Mouse (Mus musculus): ENCODE measurements around the gene Rdx.
"Not testable (repeated sequence)": the region's sequence is repeated elsewhere in the genome, so short reads cannot be mapped to it uniquely, and the experiment has no call there.

Gene Rdx

GRCm38 (mm10) chr9:52052221-52052620 is 5.2 kb downstream of the Rdx start:
- no peak for DNase-seq (ENCODE audit: low read depth, low spot score)

- no peak for DNase-seq (ENCODE audit: low read depth, low spot score)
These were observed 8.3 kb downstream of the Rdx start for GRCm38 (mm10) chr9:52055313-52055712.

GRCm38 (mm10) chr9:52059788-52060187 is 12.8 kb downstream of the Rdx start:
- DNase-seq (ENCODE audit: low read depth, low spot score), result no peak

- no peak for DNase-seq (ENCODE audit: low read depth, low spot score)
These were observed 23.1 kb downstream of the Rdx start for GRCm38 (mm10) chr9:52070052-52070451.

GRCm38 (mm10) chr9:52071352-52071751 is 24.4 kb downstream of the Rdx start:
- not testable (repeated sequence) for DNase-seq (ENCODE audit: low read depth, low spot score)

- DNase-seq (ENCODE audit: low read depth, low spot score), result no peak
These were observed 25.2 kb downstream of the Rdx start for GRCm38 (mm10) chr9:52072202-52072601.

- DNase-seq (ENCODE audit: low read depth, low spot score), result no peak
These were observed 29.1 kb downstream of the Rdx start for GRCm38 (mm10) chr9:52076089-52076488.

- DNase-seq (ENCODE audit: low read depth, low spot score), result no peak
These were observed 30.7 kb downstream of the Rdx start for GRCm38 (mm10) chr9:52077692-52078091.

GRCm38 (mm10) chr9:52081979-52082378 is 35.0 kb downstream of the Rdx start:
- no peak for DNase-seq (ENCODE audit: low read depth, low spot score)

GRCm38 (mm10) chr9:52082414-52082813 is 35.4 kb downstream of the Rdx start:
- no peak for DNase-seq (ENCODE audit: low read depth, low spot score)

GRCm38 (mm10) chr9:52091752-52092151 is 44.8 kb downstream of the Rdx start:
- DNase-seq (ENCODE audit: low read depth, low spot score), result no peak

- no peak for DNase-seq (ENCODE audit: low read depth, low spot score)
These were observed 45.3 kb downstream of the Rdx start for GRCm38 (mm10) chr9:52092311-52092710.

- no peak for DNase-seq (ENCODE audit: low read depth, low spot score)
These were observed 46.1 kb downstream of the Rdx start for GRCm38 (mm10) chr9:52093108-52093507.

GRCm38 (mm10) chr9:52094016-52094415 is 47.0 kb downstream of the Rdx start:
- no peak for DNase-seq (ENCODE audit: low read depth, low spot score)

GRCm38 (mm10) chr9:52094471-52094980 is 47.6 kb downstream of the Rdx start:
- DNase-seq (ENCODE audit: low read depth, low spot score), result no peak

GRCm38 (mm10) chr9:52095666-52096065 is 48.7 kb downstream of the Rdx start:
- DNase-seq (ENCODE audit: low read depth, low spot score), result no peak

- DNase-seq (ENCODE audit: low read depth, low spot score), result no peak
These were observed 50.4 kb downstream of the Rdx start for GRCm38 (mm10) chr9:52097386-52097785.

- DNase-seq (ENCODE audit: low read depth, low spot score), result peak; percentile 64
These were observed 51.6 kb downstream of the Rdx start for GRCm38 (mm10) chr9:52098600-52098999.

GRCm38 (mm10) chr9:52100426-52100825 is 53.5 kb downstream of the Rdx start:
- DNase-seq (ENCODE audit: low read depth, low spot score), result no peak

GRCm38 (mm10) chr9:52102060-52102844 is 55.3 kb downstream of the Rdx start:
- DNase-seq (ENCODE audit: low read depth, low spot score), result no peak

GRCm38 (mm10) chr9:52103448-52104224 is 56.7 kb downstream of the Rdx start:
- DNase-seq (ENCODE audit: low read depth, low spot score), result no peak

GRCm38 (mm10) chr9:52104225-52104615 is 57.2 kb downstream of the Rdx start:
- no peak for DNase-seq (ENCODE audit: low read depth, low spot score)

- no peak for DNase-seq (ENCODE audit: low read depth, low spot score)
These were observed 58.5 kb downstream of the Rdx start for GRCm38 (mm10) chr9:52105423-52105822.
